In the genomic region with DNA sequence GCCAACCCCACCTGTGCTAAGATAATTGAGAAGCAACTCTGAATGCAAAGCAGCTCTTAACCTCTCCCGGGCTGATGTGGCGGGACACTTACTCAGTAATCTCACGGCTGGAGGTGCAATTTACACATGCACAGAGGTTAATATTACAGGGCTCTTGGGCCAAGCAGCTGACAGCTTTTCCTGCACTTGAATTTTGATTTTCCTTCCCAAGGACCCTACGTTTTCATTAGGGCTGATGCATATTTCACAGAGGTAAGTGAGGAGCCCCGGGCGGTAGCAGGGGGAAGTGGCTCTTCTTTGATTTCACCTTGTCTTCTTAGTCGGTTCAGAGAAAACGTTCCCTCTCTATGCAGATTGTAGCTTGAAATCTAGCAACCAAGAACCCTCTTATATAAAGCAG, we compare ENCODE assay signal across 26 mouse cellular contexts.
"Had no signal": no experiment of that assay in that cellular context is flagged by ENCODE, and none has a peak within 500 bp of the region (broad histone marks: within the 10 kb centered on the region; RNA-seq: fewer than 3 reads in every experiment).

No protein-coding gene starts in this region.

- H3K9me3 ChIP-seq: heart, embryonic 10.5 days; heart, embryonic 12.5 days; hindbrain, embryonic 10.5 days; hindbrain, embryonic 12.5 days; intestine, embryonic 15.5 days; limb, embryonic 10.5 days; limb, embryonic 12.5 days had no signal

- H3K27me3 ChIP-seq: heart, embryonic 12.5 days; hindbrain, embryonic 12.5 days; intestine, embryonic 15.5 days; limb, embryonic 12.5 days had no signal

- H3K27ac ChIP-seq: gastrocnemius, adult 2 months; heart, embryonic 10.5 days; hindbrain, embryonic 10.5 days; hindbrain, embryonic 12.5 days; hindbrain, embryonic 14.5 days; intestine, embryonic 15.5 days; layer of hippocampus, adult 2 months; left cerebral cortex, adult 2 months; limb, embryonic 10.5 days; limb, embryonic 12.5 days had no signal

- DNase-seq: gastrocnemius, adult 2 months; gastrocnemius, postnatal 10 days; gastrocnemius, postnatal 25 days; heart, adult 18-20 months; heart, postnatal 10 days; heart, postnatal 4 days; kidney, adult 18-20 months; kidney, adult 8-10 months; kidney, postnatal 10 days; kidney, postnatal 25 days; kidney, postnatal 4 days; liver had no signal

- H3K4me3 ChIP-seq: gastrocnemius, adult 2 months; heart, embryonic 10.5 days; heart, embryonic 12.5 days; hindbrain, embryonic 10.5 days; hindbrain, embryonic 12.5 days; intestine, embryonic 15.5 days; layer of hippocampus, adult 2 months; left cerebral cortex, adult 2 months; limb, embryonic 10.5 days; limb, embryonic 12.5 days had no signal

- H3K36me3 ChIP-seq: heart, embryonic 10.5 days; heart, embryonic 12.5 days; hindbrain, embryonic 10.5 days; hindbrain, embryonic 12.5 days; intestine, embryonic 15.5 days; limb, embryonic 10.5 days; limb, embryonic 12.5 days had no signal

- H3K4me1 ChIP-seq: heart, embryonic 10.5 days; heart, embryonic 12.5 days; hindbrain, embryonic 10.5 days; hindbrain, embryonic 12.5 days; intestine, embryonic 15.5 days; limb, embryonic 10.5 days; limb, embryonic 12.5 days had no signal

- ATAC-seq: hindbrain, embryonic 16.5 days; inflammation-experienced regulatory T-cells, adult 6 months; intestine, embryonic 15.5 days; intestine, postnatal 0 days had no signal

- H3K4me2 ChIP-seq: heart, embryonic 12.5 days; hindbrain, embryonic 12.5 days; hindbrain, embryonic 14.5 days; intestine, embryonic 15.5 days; limb, embryonic 12.5 days; liver, embryonic 11.5 days had no signal

- H3K9ac ChIP-seq: heart, embryonic 12.5 days; hindbrain, embryonic 12.5 days; hindbrain, embryonic 14.5 days; intestine, embryonic 15.5 days; limb, embryonic 12.5 days had no signal
